Mouse (Mus musculus) ES-Bruce4 (cell line): Measurements from ENCODE around the gene Prrg2.

Experiments used
- CTCF ChIP-seq: IDR thresholded peaks from one replicate; pipeline ENCODE4 v1.8.1; 2011; ENCODE audit warnings: low read depth, low read length
- POLR2A ChIP-seq: IDR thresholded peaks from one replicate; pipeline ENCODE4 v1.8.1; 2011; ENCODE audit warnings: low read length; ENCODE audit not compliant: insufficient read depth

- TF ChIP-seq CTCF (no peak), POLR2A (peak; percentile 7)
Measured at GRCm38 (mm10) chr7:45053117-45053930, 9.2 kb downstream of the Prrg2 start.
